Mouse (Mus musculus) liver, postnatal 0 days (tissue): ENCODE measurements around the gene Itpk1.

Source experiments
- CTCF ChIP-seq: sonication (generic); IDR thresholded peaks from 2 replicates; pipeline ENCODE4 v1.5.1; 2016; ENCODE audit warnings: antibody characterized with exemption, low read depth
- EP300 ChIP-seq: IDR thresholded peaks from 2 replicates; pipeline ENCODE4 v1.6.1; 2016; ENCODE audit warnings: antibody characterized with exemption, low read depth, mild to moderate bottlenecking

DNA sequence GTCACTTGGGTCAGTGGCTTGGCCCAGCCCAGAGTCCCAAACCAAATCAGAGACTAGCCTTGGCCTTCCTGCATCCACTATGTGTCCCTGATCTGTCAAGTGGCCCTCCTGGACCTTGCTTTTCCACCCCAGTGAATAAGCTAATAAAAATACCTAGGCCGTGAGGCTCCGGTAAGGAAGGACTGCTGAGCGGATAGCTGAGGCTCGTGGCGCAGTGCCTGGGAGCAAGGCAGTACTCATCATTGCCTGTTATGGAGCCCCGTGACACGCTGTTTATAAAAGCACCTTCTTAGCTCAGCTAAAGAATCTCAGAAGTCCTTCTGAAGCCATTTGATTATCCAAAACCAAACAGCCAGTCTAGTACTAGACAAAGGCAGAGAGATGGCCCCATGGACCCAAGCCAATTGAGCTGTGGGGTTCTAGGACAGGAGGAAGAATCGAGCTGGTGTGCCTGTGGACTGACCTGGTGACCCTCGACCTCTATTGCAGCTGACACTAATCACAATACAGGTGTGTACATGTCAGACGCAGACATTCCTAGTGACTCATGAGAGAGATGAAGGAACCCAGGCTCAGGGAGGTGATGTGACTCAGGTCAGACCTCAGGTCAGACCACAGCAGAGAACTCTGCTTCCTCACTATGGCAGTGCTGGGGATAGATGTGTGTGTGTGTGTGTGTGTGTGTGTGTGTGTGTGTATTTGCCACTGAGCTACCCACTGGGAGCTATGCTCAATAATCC, 127.9 kb downstream of the Itpk1 start:
- TF ChIP-seq CTCF (no peak), EP300 (no peak)
